Mouse (Mus musculus): ENCODE data around the gene Cacna1g. TPM values are rescaled to one million over a fixed set of nuclear protein-coding genes. Genes with fewer than 3 reads are reported as not detected.

The Cacna1g gene
- polyA plus RNA-seq, 1 experiment from 2014 or later = 21.0 TPM

DNA sequence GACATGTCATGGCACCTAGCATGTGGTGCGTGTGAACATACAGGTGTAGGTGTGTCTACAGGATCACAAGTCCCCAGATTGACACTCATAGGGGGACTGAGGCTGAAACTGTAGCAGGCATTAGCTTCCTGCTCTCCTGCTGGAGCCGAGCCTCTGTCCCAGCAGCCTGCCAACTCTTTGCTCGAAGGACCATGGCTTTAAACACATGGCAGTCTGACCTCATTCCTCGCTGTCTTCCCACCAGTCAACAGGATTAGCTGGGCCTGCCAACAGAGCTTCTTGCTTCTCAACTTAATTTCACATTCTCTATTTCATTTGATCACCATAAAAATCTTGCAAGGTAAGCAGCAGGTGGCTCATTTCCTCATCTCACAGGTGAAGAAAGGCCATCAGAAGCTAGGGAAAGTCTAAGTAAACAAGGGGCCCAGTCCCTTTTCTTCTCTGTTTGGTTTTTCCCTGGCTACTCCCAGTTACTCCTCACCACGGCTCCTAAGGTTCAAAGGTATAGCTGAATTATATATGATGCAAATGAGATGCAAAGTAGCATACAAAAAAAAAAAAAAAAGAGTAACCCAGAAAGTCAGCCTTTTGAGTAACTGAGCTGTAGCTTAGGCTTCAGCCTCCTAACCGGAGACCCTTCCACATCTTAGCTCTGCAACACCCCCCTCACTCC is 84.1 kb downstream of the Cacna1g start:
- DNase-seq (ENCODE audit: low spot score) (no peak), ATAC-seq (ENCODE audit: insufficient number of reproducible peaks, low FRiP score, low TSS enrichment, low read depth) (no peak)
- Histone ChIP-seq H3K27ac (replicated peaks; ENCODE audit: low read depth, low read length) (no peak overlapping the region), H3K4me3 (ENCODE audit: low read depth, low read length) (no peak overlapping the region), H3K4me2 (ENCODE audit: low read depth, severe bottlenecking) (no peak overlapping the region), H3K9ac (ENCODE audit: low read length) (no peak overlapping the region), H3K36me3 (ENCODE audit: control insufficient read depth, insufficient read depth, low read length) (no peaks in the 10 kb centered on the region), H3K9me3 (ENCODE audit: control insufficient read depth, low read length) (no peaks in the 10 kb centered on the region), H3K4me1 (ENCODE audit: control insufficient read depth, insufficient read depth, low read length) (peaks cover 11% of the 10 kb centered on the region), H3K27me3 (ENCODE audit: control insufficient read depth, insufficient read depth, low read length) (0 out of 2 replicates have a peak, but pooled peaks cover 2% of the 10 kb centered on the region)
- 71% methylated on average over 6 of the region's 6 CpGs for WGBS

GRCm38 (mm10) chr11:94389021-94389420 is 85.0 kb downstream of the Cacna1g start:
- Histone ChIP-seq H3K9ac (ENCODE audit: low read length) (no peak overlapping the region), H3K27me3 (ENCODE audit: control insufficient read depth, insufficient read depth, low read length) (0 out of 2 replicates have a peak, but pooled peaks cover 2% of the 10 kb centered on the region), H3K4me3 (ENCODE audit: low read depth, low read length) (no peak overlapping the region), H3K9me3 (ENCODE audit: control insufficient read depth, low read length) (no peaks in the 10 kb centered on the region), H3K4me1 (ENCODE audit: control insufficient read depth, insufficient read depth, low read length) (peaks cover 11% of the 10 kb centered on the region), H3K27ac (replicated peaks; ENCODE audit: low read depth, low read length) (no peak overlapping the region), H3K4me2 (ENCODE audit: low read depth, severe bottlenecking) (no peak overlapping the region), H3K36me3 (ENCODE audit: control insufficient read depth, insufficient read depth, low read length) (no peaks in the 10 kb centered on the region)
- ATAC-seq (ENCODE audit: insufficient number of reproducible peaks, low FRiP score, low TSS enrichment, low read depth) (no peak), DNase-seq (ENCODE audit: low spot score) (no peak)
- WGBS = 90% methylated on average over 4 of the region's 4 CpGs

DNA sequence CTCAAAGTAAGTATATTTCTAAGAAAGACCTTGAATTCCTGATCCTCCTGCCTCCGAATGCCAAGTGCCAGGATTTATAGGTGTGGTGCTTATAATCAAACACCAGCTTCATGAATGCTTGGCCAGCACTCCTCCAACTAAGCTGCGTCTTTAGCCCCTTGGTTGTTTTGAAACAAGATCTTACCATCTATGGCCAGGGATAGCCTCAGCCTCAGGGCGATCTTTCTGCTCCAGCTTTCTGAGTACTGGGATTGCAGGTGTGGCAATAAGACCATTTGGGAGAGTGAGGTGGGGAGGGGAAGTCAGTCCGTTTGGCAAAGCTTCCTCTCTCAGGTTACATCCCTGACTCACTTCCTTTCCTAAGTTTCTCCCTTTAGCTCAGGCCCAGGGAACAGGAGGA is 86.2 kb downstream of the Cacna1g start:
- H3K27me3 ChIP-seq (ENCODE audit: control insufficient read depth, insufficient read depth, low read length) = 0 out of 2 replicates have a peak, but pooled peaks cover 2% of the 10 kb centered on the region
- H3K9me3 ChIP-seq (ENCODE audit: control insufficient read depth, low read length) = no peaks in the 10 kb centered on the region
- 61% methylated on average over 4 of the region's 4 CpGs for WGBS
- H3K9ac ChIP-seq (ENCODE audit: low read length) = no peak overlapping the region
- H3K27ac ChIP-seq (replicated peaks; ENCODE audit: low read depth, low read length) = no peak overlapping the region
- no peak overlapping the region for H3K4me3 ChIP-seq (ENCODE audit: low read depth, low read length)
- no peak for ATAC-seq (ENCODE audit: insufficient number of reproducible peaks, low FRiP score, low TSS enrichment, low read depth)
- peaks cover 12% of the 10 kb centered on the region for H3K4me1 ChIP-seq (ENCODE audit: control insufficient read depth, insufficient read depth, low read length)
- DNase-seq (ENCODE audit: low spot score) = no peak
- no peaks in the 10 kb centered on the region for H3K36me3 ChIP-seq (ENCODE audit: control insufficient read depth, insufficient read depth, low read length)
- H3K4me2 ChIP-seq (ENCODE audit: low read depth, severe bottlenecking) = no peak overlapping the region

DNA sequence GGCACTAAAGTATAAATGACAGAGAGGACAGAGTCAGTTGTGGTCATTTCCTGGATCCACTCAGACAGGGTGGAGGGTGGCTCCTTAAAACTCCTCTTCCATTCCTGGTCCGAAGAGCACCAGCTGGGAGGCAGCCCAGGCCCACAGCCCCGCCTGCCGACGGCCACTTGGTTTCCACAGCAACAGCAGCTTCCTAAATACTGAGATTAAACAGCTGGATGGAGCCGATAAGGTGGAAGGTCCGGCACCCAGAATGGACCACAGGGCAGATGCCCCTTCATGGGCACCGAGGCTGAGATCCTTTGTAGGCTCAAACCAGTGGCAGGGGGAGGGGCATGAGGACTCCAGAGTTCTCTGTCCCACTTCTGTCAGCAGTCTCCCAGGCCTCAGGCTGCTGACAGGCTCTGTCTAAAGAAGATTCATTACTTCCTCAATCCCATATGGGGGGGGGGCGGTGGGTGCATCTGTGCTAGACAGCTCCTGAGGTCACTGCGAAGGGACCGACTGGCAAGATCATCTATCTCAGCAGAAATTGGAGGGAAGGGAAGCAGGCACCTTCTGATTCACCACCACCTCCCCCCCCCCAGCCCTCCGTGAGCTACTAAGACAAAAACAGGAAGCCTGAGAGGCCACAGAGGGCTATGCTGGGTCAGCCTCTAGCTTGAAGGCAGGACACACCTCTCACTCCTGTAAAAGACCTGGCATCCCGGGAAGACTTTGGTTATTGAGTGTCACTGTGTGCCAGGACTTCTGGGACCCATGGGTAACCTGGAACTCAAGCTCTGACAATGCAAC is 87.8 kb downstream of the Cacna1g start:
- no peaks in the 10 kb centered on the region for H3K36me3 ChIP-seq (ENCODE audit: control insufficient read depth, insufficient read depth, low read length)
- no peak overlapping the region for H3K4me2 ChIP-seq (ENCODE audit: low read depth, severe bottlenecking)
- no peaks in the 10 kb centered on the region for H3K27me3 ChIP-seq (ENCODE audit: control insufficient read depth, insufficient read depth, low read length)
- no peak overlapping the region for H3K27ac ChIP-seq (replicated peaks; ENCODE audit: low read depth, low read length)
- no peak overlapping the region for H3K4me3 ChIP-seq (ENCODE audit: low read depth, low read length)
- DNase-seq (ENCODE audit: low spot score) (peak; percentile 43), ATAC-seq (ENCODE audit: insufficient number of reproducible peaks, low FRiP score, low TSS enrichment, low read depth) (peak; percentile 57; the same call in 1 of the 2 replicates)
- no peaks in the 10 kb centered on the region for H3K9me3 ChIP-seq (ENCODE audit: control insufficient read depth, low read length)
- peaks cover 11% of the 10 kb centered on the region for H3K4me1 ChIP-seq (ENCODE audit: control insufficient read depth, insufficient read depth, low read length)
- H3K9ac ChIP-seq (ENCODE audit: low read length) = no peak overlapping the region
- WGBS = 6% methylated on average over 12 of the region's 12 CpGs

- 0 out of 2 replicates have a peak, but pooled peaks cover 3% of the 10 kb centered on the region for H3K4me1 ChIP-seq (ENCODE audit: control insufficient read depth, insufficient read depth, low read length)
- ATAC-seq (ENCODE audit: insufficient number of reproducible peaks, low FRiP score, low TSS enrichment, low read depth) (no peak), DNase-seq (ENCODE audit: low spot score) (no peak)
- H3K4me2 ChIP-seq (ENCODE audit: low read depth, severe bottlenecking) = no peak overlapping the region
- H3K4me3 ChIP-seq (ENCODE audit: low read depth, low read length) = no peak overlapping the region
- 66% methylated on average over 8 of the region's 8 CpGs for WGBS
- no peak overlapping the region for H3K9ac ChIP-seq (ENCODE audit: low read length)
- no peaks in the 10 kb centered on the region for H3K9me3 ChIP-seq (ENCODE audit: control insufficient read depth, low read length)
- no peaks in the 10 kb centered on the region for H3K27me3 ChIP-seq (ENCODE audit: control insufficient read depth, insufficient read depth, low read length)
- no peaks in the 10 kb centered on the region for H3K36me3 ChIP-seq (ENCODE audit: control insufficient read depth, insufficient read depth, low read length)
- H3K27ac ChIP-seq (replicated peaks; ENCODE audit: low read depth, low read length) = no peak overlapping the region
Measured at GRCm38 (mm10) chr11:94379736-94380135, 94.3 kb downstream of the Cacna1g start.

GRCm38 (mm10) chr11:94379061-94379460 is 94.9 kb downstream of the Cacna1g start:
- DNase-seq (ENCODE audit: low spot score) (no peak), ATAC-seq (ENCODE audit: insufficient number of reproducible peaks, low FRiP score, low TSS enrichment, low read depth) (no peak)
- H3K36me3 ChIP-seq (ENCODE audit: control insufficient read depth, insufficient read depth, low read length) = no peaks in the 10 kb centered on the region
- no peak overlapping the region for H3K9ac ChIP-seq (ENCODE audit: low read length)
- 58% methylated on average over 2 of the region's 2 CpGs for WGBS
- H3K4me3 ChIP-seq (ENCODE audit: low read depth, low read length) = no peak overlapping the region
- H3K4me1 ChIP-seq (ENCODE audit: control insufficient read depth, insufficient read depth, low read length) = 0 out of 2 replicates have a peak, but pooled peaks cover 3% of the 10 kb centered on the region
- no peaks in the 10 kb centered on the region for H3K27me3 ChIP-seq (ENCODE audit: control insufficient read depth, insufficient read depth, low read length)
- H3K9me3 ChIP-seq (ENCODE audit: control insufficient read depth, low read length) = no peaks in the 10 kb centered on the region
- no peak overlapping the region for H3K27ac ChIP-seq (replicated peaks; ENCODE audit: low read depth, low read length)
- no peak overlapping the region for H3K4me2 ChIP-seq (ENCODE audit: low read depth, severe bottlenecking)

- no peaks in the 10 kb centered on the region for H3K4me1 ChIP-seq (ENCODE audit: control insufficient read depth, insufficient read depth, low read length)
- no peak for DNase-seq (ENCODE audit: low spot score)
- H3K9ac ChIP-seq (ENCODE audit: low read length) = no peak overlapping the region
- no peaks in the 10 kb centered on the region for H3K36me3 ChIP-seq (ENCODE audit: control insufficient read depth, insufficient read depth, low read length)
- no peak overlapping the region for H3K4me2 ChIP-seq (ENCODE audit: low read depth, severe bottlenecking)
- WGBS = 87% methylated on average over 13 of the region's 13 CpGs
- no peak for ATAC-seq (ENCODE audit: insufficient number of reproducible peaks, low FRiP score, low TSS enrichment, low read depth)
- H3K27ac ChIP-seq (replicated peaks; ENCODE audit: low read depth, low read length) = no peak overlapping the region
- no peaks in the 10 kb centered on the region for H3K9me3 ChIP-seq (ENCODE audit: control insufficient read depth, low read length)
- no peak overlapping the region for H3K4me3 ChIP-seq (ENCODE audit: low read depth, low read length)
- H3K27me3 ChIP-seq (ENCODE audit: control insufficient read depth, insufficient read depth, low read length) = no peaks in the 10 kb centered on the region
Measured at GRCm38 (mm10) chr11:94374276-94374948, 99.6 kb downstream of the Cacna1g start.

GRCm38 (mm10) chr11:94370809-94371208 is 103.2 kb downstream of the Cacna1g start:
- H3K27ac ChIP-seq (replicated peaks; ENCODE audit: low read depth, low read length) = no peak overlapping the region
- ATAC-seq (ENCODE audit: insufficient number of reproducible peaks, low FRiP score, low TSS enrichment, low read depth) (no peak), DNase-seq (ENCODE audit: low spot score) (no peak)
- no peak overlapping the region for H3K4me2 ChIP-seq (ENCODE audit: low read depth, severe bottlenecking)
- no peak overlapping the region for H3K4me3 ChIP-seq (ENCODE audit: low read depth, low read length)
- no peaks in the 10 kb centered on the region for H3K27me3 ChIP-seq (ENCODE audit: control insufficient read depth, insufficient read depth, low read length)
- 16% methylated on average over 5 of the region's 5 CpGs for WGBS
- H3K9ac ChIP-seq (ENCODE audit: low read length) = no peak overlapping the region
- no peaks in the 10 kb centered on the region for H3K36me3 ChIP-seq (ENCODE audit: control insufficient read depth, insufficient read depth, low read length)
- no peaks in the 10 kb centered on the region for H3K9me3 ChIP-seq (ENCODE audit: control insufficient read depth, low read length)
- no peaks in the 10 kb centered on the region for H3K4me1 ChIP-seq (ENCODE audit: control insufficient read depth, insufficient read depth, low read length)
